Mouse (Mus musculus): ENCODE data around the gene Rtkn.

Rtkn gene

DNA sequence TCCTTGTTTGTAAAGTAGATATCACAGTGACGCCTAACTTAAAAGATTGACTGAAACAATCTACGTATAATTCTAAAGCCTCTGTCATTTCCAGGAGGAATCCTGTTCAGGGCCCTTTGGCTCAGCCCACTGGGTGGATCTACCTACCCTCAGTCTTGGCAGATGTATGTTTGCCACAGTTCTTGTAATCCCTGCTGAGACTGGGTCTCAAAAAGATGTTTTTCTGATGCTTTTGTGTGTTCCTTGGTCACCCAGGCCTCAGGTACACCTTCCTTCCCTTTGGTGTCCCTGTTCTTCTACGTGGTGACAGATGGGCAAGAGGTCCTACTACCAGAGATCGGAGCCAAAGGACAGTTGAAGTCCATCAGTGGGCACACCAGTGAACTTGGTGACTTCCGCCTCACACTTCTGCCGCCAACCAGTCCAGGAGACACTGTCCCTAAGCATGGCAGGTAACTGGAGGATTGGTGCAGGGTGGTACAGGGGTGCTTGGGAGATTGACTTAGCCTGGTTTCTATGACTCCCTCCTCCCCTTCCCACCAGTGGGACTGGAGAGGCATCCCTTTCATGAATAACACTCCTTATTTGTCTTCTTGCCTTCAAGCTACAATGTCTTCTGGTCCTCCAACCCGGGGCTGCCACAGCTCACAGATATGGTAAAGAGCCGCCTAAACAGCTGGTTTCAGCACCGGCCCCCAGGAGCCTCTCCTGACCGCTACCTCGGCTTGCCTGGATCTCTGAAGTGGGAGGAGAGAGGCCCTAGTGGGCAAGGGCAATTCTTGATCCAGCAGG lies 18.7 kb upstream of the Rtkn start:
- DNase-seq (ENCODE audit: low spot score), result no peak

DNA sequence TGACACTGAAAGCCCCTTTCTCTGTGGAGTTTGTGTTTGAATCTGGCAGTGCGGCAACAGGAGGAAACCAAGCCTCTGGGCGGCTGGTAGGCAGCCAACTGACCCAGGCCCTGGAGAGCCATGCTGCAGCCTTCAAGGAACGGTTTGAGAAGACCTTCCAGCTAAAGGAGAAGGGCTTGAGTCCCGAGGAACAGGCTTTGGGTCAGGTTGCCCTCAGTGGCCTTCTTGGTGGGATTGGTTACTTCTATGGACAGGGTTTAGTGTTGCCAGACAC lies 18.2 kb upstream of the Rtkn start:
- DNase-seq (ENCODE audit: low spot score), result no peak

DNA sequence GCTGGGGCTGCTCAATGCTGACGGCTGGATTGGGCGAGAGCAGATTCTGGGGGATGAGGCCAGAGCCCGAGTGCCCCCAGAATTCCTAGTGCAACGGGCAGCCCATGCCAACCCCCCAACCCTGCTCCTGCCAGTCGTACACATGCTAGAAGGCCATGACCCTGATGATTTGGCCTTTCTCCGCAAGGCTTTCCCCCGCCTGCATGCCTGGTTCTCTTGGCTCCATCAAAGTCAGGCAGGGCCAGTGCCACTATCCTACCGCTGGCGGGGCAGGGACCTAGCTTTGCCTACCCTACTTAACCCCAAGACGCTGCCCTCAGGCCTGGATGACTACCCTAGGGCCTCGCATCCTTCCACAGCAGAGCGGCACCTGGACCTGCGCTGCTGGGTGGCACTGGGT lies 17.6 kb upstream of the Rtkn start:
- DNase-seq (ENCODE audit: low spot score), result no peak

DNA sequence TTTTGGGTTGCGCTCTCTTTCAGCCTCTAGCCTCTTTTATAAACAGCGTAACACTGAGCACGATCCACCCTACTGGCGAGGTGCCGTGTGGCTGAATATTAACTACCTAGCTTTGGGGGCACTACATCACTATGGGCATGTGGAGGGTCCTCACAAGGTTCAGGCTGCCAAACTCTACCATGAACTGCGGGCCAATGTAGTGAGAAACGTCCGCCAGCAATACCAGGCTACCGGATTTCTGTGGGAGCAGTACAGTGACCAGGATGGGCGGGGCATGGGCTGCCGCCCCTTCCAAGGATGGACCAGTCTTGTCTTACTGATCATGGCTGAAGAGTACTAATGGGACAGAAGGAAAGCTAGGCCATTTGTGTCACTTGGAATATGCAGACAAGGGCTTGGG lies 16.9 kb upstream of the Rtkn start:
- no peak for DNase-seq (ENCODE audit: low spot score)

DNA sequence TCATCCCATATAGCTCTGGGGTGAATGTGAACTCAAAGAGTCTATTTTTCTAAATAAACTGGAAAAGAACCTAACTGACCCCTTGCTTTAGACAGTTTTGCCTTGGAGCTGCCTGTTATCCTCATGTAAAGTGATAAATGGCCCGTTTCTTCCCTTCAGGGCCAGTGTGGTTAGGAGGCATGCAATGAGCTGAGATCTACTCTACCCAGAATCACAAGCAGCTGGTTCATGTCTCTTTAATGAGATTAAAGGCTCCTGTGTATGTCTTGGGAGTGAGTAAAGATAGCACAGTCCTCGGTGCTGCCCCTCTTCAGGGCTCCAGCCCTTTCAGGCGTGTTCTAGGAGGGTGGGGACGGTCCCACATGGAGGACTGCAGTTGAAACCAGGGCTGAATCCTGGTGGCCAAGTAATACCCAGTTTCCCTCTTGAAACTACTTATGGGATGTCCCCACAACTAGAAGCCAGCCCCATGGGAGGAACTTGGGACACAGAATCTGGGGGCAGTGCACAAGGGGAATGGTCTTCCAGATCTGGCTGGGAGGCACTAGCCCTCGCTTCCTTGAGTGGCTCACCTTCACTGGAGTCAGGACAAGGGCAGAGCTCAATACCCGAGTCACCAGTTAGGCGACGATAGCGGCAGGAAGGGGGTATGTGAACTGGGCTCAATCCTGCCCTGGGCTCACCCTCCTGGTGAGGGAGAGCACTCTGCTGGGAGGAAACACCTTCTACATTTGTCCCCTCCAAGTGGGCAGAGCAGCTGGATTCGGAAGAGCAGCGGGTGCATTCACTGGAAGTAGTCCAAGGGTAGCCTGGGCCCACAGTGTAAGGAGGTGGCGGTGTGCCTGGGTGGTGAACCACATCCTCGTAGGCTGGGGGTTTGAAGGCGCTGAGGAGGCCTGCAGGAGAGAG lies 16.2 kb upstream of the Rtkn start:
- no peak for DNase-seq (ENCODE audit: low spot score)

DNA sequence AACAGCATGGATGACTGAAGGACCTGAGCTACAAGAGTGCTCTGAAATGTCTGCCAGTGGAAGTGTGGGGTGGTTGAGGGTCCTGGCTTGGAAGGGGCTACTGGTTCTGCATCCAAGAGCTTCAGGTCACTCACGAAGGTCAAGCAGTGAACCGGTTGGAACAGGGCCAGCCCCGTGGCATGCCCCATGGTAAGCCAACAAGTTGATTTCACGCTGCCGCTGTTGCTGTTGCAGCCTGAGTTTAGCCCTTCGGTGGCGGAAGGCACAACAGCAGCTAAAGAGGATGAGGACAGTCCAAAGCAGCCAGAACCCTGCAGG lies 15.6 kb upstream of the Rtkn start:
- DNase-seq (ENCODE audit: low spot score), result no peak

DNA sequence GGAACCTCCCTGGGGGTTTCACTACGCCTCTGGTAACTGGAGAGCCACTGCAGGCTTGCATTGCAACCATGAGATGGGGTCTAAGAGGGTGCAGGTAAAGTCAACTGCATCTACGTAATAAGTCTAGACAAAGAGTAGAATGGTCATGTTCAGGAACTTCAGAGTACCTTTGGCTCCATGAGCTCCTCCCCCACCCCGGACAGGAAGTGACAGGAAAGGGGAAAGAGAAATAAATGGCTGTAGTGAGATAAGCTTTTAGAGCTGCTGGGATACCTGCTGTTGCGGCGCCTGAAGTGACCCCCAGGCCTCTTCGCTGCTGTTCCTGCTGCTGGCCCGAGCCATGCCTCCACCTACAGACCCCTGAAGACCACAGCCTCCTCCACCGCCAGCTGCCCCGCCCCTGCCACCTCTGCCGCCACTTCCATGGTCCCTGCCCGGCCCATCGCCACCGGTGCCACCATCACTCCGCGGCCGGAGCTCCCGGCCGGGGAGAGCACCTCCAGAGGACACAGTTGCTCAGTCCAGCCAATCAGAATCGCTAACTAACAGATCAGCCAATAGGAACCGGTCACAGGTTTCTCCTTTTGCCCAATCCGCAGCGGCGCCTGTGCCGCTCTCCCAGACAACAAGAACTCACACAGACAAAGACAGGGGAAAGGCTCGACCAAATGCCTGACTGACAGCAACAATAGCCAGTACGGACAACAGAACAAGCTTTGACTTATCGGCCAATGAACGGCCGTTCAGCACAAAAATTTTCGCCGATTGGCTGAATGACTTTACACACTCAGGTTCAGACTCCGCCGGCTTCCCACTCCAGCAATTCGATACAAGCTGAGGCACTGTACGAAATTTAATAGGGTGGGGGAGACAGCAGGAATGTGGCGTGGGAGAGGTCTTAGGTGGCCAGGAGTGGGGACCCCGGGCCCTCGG lies 14.1 kb upstream of the Rtkn start, which contains the start of gene Wbp1:
Gene Wbp1, minus strand, starts transcription at position 630 of the 933 bp plus-strand sequence.
- DNase-seq (ENCODE audit: low spot score), result peak; percentile 99

DNA sequence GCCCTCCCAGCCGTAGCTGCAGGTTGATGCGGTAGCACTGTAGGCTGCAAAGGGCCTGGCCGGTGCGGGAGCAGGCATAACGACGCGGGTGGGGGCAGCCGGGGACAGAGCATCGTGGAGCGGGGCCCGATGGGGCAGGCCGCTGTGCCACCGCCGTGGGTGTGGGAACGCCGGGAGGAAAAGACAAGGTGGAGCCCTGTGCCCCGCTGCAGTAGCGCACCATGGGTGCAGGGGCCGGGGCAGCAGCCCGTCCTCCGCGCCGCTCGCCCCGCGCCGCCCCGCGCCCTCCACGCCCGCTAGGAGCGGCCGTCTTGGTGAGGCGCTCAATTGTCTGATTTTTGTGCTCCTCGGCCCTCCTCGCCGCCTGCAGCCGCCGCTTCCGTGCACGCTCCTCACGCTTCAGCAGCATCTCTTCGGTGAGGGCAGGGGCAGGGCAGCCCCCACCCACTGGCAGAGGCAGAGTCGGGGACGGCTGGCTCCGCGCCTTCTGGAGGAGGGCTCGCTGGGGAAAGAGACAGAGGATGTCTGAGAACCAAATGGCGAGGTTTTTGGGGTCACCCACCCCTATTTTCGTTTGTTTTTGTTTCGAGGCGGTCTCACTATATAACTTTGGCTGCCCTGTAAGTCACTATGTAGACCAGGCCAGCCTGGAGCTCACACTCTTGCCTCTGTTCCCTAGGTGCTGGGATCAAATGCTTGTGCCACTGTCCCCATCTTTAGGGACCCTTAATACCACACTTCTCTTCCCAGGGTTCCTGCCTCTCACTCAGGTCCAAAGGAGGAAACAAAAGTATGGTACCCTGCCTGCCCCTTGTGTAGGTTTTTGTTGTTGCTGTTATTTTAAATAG lies 13.2 kb upstream of the Rtkn start:
- no peak for DNase-seq (ENCODE audit: low spot score)

DNA sequence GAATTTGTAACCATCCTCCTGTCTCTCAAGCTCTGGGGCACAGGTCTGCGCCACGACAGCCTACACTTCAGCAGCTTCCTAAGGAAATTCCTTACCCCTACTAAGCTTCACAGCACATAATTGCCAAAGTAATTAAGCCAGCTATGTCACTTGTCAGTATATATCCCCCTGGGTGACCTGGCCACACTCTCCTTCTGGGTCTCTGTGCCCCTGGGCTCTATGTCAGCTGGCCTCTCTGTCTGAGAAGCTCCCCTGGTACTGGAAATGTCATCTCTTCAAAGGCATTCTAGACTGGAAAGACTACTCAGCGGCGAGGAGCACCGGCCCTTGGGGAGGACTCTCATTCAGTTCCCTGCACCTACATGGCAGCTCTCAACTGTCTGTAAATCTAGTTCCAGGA lies 12.3 kb upstream of the Rtkn start:
- DNase-seq (ENCODE audit: low spot score), result no peak

DNA sequence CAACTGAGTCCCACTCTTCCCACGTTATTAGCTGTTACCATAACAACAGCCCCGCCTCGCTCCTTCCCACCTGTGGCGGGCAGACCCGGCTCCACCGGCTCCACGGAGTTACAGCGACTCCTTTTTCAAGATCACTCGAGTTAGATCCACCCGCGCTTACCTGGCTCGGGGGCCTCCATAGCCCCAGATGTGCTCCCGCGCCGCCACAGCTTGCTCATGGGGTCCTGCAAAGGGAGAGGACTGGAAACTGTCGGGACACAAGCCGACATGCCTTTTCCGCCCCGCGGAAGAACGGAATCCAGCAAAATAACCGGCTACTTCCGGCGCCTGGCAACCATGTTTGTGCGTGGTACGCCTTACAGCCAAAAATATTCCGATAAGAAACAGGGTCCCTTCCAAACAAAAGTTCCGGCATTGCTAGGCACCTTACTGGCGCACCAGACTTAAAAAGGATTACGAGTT lies 10.4 kb upstream of the Rtkn start:
- DNase-seq (ENCODE audit: low spot score), result peak; percentile 97

DNA sequence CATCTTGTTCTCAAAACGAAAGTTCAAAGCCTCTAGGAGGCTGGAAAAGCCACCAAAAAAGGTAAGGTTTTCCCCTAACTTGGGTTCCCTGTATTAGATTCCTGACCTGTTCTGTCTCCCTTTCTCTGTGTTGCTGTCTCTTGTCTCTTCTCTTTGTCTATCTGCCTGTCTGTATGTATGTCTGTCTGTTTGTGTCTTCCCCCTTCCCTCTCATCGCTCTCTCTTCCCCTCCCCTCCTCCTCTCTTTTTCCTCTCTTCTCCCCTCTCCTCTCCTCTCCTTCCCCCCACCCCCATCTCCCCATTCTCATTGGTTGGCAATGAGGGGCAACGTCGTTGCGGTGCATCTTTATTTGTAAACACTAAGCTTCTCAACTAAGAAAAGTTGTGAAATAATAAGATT lies 9.9 kb upstream of the Rtkn start, which contains the start of gene Ino80b:
Gene Ino80b, minus strand, starts transcription at position 101 of the 400 bp plus-strand sequence.
- DNase-seq (ENCODE audit: low spot score), result no peak

DNA sequence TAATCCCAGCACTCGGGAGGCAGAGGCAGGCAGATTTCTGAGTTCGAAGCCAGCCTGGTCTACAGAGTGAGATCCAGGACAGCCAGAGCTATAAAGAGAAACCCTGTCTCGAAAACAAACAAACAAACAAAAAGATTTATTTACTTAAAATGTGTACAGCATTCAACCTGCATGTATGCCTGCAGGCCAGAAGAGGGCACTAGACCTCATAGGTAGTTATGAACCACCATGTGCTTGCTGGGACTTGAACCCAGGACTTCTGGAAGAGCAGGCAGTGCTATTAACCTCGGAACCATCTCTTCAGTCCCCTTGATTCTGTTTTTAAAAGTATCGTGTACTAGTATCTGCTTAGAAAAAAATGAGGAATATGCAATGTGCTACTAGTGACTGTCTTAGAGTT lies 7.8 kb upstream of the Rtkn start:
- DNase-seq (ENCODE audit: low spot score), result no peak

DNA sequence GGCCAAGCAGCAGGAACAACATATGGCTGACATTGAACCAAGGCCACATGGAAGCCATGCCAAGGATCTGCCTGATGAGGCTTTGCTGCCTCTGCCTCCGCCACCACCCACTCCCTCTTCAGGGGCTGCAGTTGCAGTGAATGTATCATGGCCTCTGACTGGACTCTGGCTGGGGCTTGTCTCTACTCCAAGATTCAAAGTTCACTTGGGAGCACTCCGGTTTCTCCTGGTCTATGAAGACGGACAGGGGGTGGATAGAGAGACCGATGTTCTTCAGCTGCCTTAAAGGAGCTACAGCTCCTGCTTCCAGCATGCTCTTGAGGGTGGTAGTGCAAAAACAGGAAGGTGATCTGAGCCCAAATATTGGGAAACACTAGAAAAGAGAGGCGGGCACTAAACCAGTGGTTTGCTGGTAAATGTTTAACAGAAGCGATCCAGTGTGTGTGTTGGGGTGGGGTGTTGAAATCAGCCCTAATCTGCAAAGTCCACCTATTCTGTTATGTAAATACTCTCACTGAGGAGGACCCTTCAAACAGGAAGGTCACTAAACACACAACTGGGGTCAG lies 3.7 kb upstream of the Rtkn start:
- DNase-seq (ENCODE audit: low spot score), result no peak

DNA sequence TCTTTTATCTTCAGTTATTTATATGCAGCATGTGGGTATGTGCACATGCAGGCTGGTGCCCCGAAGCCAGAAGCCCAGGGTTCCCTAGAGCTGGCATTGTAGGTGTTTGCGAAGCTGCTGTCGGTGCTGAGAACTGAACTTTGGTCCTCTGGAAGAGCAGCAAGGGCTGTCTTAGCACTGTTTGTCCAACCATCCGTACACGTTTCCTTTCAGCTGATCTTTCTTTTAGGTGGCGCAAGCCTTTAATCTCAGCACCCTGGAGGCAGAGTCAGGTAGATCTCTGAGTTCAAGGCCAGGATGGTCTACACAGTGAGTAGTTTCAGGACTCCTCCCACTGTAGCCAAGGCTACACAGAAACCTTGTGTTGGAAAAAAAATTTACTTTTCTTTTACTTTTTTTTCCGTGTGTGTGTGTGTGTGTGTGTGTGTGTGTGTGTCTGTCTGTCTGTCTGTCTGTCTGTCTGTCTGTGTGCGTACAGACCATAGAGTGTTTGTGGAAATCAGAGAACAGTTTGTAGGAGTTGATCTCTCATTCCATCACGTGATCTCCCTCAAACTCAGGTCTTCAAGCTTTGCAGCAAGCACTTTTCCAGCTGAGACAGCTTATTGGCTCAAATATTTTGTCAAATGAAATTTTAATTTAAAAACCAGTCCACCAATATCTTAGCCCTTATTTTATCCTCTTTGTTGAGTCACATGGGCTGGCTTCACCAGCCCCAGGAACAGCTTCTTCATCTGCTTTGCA lies 2.9 kb upstream of the Rtkn start:
- no peak for DNase-seq (ENCODE audit: low spot score)

DNA sequence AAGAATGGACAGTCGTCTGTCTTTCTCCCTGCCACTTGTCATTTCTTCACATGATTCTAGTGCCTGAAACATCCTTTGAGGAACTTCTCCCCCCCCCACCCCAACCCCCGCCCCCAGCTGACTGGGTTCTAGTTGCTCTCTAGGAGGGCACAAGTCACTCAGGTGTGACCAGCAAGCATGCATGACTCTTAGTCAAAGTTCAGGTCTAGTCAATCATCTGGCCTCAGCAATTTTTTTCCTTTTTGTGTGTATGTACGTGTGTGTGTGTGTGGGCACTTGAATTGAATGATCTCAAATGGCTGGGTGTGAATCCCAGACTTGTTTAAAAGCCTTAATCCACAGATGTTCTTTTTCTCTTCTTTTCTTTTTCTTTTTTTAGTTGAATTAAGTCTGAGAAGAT lies 1.0 kb upstream of the Rtkn start:
- DNase-seq (ENCODE audit: low spot score), result no peak

DNA sequence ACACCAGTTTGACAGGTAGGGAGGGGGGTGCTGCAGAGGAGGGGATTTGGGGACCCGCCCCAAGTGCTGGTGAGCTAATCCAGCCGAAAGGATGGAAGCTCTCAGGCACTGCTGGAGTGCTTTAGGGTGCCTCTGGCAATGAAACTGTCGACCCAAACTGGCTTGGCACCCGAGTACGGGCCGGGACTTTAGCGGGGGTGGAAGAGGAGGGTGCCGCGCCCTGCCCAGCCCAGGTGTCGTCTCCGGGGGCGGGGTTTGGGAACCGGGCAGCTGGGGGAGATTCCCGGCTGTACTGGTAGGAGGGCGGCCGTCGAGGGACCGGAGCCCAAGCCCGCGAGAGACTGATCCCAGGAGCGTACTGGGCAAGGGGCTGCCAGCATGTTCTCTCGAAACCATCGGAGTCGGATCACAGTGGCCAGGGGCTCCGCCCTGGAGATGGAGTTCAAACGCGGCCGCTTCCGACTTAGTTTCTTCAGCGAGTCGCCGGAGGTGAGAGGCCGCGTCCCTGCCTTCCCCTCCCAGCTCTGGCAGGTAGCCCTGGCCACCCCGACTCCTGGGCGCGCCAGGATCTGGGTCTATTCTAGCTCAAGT lies 403 bp downstream of the Rtkn start:
- DNase-seq (ENCODE audit: low spot score), result peak; percentile 40

DNA sequence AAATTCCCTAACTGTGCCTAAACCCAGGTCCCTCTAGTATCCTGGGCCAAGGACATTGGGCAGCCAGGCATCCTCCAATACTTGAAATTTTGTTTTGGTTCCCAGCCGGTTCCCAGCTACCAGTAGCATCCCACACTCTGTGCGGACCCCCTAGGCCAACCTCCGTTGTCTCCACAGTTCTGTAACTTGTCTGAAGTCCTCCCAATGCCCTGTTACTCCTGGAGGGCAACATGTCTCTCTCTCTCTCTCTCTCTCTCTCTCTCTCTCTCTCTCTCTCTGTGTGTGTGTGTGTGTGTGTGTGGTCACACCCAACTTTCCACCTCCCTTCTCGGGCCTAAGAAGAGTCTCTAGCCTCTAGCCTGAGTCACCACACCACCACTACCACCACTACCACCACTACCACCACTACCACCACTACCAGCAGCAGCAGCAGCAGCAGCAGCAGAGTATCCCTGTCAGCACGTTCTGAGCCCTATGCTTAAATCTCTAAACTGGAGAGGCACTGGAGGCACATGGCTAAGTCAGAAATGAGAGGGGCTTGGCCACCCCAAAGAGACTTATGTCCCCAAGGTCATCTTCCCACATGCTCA lies 1.1 kb downstream of the Rtkn start:
- DNase-seq (ENCODE audit: low spot score), result no peak

DNA sequence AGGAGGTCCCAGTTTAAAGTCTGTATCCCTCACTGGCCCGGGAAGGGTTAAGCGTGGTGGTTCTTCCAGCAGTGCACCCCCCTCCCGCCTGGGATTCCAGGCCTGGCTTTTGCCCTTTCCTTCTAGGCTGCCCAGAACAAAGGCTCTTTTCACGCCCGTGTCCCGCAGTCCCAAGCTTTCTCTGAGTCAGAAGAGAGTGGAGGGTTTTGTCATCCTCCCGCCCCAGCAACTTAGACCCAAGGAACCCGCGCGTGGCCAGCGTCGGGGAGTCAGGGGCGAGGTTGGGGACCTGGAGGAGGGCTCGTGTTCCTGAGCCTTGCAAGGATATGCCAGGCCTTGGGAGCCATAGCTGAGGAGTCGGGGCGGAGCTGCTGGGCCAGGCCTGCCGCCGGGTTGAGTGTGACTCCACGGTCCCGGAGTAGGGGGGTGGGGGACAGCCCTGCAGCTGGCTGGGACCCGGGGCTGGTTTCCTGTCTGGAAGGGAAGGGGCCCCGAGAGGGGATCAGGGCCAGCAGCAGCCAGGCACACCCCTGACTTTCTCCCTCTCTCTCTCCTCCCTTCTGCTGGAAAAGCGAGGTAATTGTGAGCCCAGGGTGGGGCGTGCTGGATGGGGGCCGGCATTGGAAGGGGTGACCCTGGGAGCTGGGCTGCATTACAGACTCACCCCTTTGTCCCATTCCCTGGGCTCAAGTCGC lies 1.8 kb downstream of the Rtkn start:
- peak; percentile 93 for DNase-seq (ENCODE audit: low spot score)

DNA sequence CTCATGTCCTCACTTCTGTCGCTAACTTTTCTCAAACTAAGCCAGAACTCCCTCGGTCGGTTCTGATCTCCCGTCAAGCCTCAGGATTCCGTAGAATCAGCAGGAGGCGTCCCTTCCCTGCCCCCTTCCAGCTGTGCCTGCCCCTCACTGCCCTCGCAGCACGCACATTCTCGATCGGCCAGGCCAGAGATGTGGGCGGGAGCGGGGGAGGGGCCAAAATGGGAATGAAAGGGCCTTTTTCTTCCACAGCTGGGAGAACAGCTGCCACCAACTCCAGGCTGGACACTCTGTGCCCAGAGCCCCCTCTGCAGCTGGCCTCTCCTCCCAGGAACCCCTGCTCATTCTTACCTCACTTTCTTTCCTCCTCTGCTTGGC lies 2.3 kb downstream of the Rtkn start:
- peak; percentile 95 for DNase-seq (ENCODE audit: low spot score)
